Mouse (Mus musculus): ENCODE results near the gene Rnf146. TPM values are rescaled to one million over a fixed set of nuclear protein-coding genes. Genes with fewer than 3 reads are reported as not detected.
A peak's percentile ranks its signal among the peaks of the same experiment; 100 is the strongest.

The Rnf146 gene
- polyA plus RNA-seq, 1 experiment from 2014 or later: 52.0 TPM

DNA sequence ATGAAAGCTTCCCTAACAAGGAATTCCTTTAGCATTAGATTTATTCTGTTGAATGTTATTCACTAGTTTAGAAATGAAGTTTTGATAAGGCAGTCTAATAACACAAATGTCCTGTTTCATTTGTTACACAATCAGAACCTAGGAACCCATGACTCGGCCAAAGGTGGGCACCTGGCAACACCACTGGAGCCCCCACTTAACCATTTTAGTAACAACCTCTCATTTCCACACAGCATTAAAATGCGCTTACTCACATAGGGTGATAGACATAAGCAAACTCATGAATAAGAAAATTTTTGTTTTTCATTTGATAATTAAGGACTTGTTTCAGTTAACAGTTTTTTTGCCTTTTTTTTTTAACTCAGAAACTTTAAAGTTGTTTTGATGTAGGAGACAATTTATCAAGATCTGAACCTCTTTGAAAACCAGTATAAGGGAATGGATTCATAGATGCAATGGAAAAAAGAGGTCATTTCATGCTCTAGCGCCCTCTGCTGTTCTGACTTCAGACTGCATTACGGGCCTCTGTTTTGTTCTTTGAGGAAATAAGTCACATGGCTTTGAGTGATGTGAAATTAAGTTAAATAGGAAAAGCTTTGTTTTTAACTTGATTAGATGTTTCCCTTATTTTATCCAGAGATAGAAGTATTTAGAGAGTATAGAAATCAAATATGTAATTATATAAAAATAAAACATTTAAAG is 23.7 kb downstream of the Rnf146 start:
- no peak overlapping the region for H3K4me2 ChIP-seq
- WGBS: 52% methylated on average over 4 of the region's 4 CpGs
- H3K27ac ChIP-seq: no peak overlapping the region
- no peaks in the 10 kb centered on the region for H3K4me1 ChIP-seq
- no peaks in the 10 kb centered on the region for H3K27me3 ChIP-seq
- peaks cover 23% of the 10 kb centered on the region for H3K36me3 ChIP-seq
- no peaks in the 10 kb centered on the region for H3K9me3 ChIP-seq (replicated peaks)
- no peak for ATAC-seq (replicated peaks; ENCODE audit: low FRiP score)
- H3K9ac ChIP-seq: no peak overlapping the region
- H3K4me3 ChIP-seq (replicated peaks): no peak overlapping the region

DNA sequence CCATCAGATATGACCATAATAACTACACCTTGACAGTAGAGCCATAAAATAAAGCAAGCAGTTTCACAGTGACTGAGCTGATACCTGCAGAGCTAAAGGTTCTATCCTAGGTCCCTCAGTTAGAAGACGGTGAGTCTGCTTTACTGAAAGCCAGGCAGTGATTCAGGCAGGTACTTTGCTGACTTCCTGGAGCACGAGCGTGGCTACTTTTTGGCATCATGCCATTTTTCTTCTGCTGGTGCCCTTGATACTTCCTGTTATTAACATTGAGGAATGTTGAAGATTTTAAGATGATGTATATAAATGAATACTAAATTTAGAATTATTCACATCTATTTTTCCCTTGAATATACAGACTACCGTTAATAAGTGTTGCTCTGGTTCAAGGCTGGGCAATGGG is 28.4 kb downstream of the Rnf146 start:
- ATAC-seq (replicated peaks; ENCODE audit: low FRiP score): no peak
- 53% methylated on average over 4 of the region's 4 CpGs for WGBS
- H3K9me3 ChIP-seq (replicated peaks): no peaks in the 10 kb centered on the region
- no peaks in the 10 kb centered on the region for H3K27me3 ChIP-seq
- no peaks in the 10 kb centered on the region for H3K4me1 ChIP-seq
- H3K4me3 ChIP-seq (replicated peaks): no peak overlapping the region
- no peak overlapping the region for H3K4me2 ChIP-seq
- no peak overlapping the region for H3K9ac ChIP-seq
- no peak overlapping the region for H3K27ac ChIP-seq
- H3K36me3 ChIP-seq: peaks cover 7% of the 10 kb centered on the region; the same call in 1 of the 2 replicates

DNA sequence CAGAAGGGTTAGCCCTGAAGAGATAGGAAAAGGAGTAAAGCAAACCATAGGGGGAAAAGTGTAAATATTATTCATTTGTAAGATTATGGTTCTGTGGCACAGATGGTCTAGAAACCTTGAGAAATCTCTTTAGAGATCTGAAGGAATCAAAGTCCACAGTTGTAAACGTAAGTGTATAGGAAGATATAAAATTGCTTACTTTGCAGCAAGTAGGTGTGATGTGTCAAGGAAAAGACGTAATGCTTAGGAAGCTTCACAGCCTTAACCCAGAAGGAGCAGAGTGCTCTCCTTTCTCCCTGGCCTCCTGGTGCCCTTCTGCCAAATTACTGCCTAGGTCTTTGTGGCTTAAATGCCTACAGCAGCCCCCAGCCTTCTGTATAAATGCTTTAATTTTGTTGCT is 37.4 kb downstream of the Rnf146 start:
- Histone ChIP-seq H3K36me3 (peaks cover 2% of the 10 kb centered on the region; the same call in 1 of the 2 replicates), H3K27ac (no peak overlapping the region), H3K4me1 (no peaks in the 10 kb centered on the region), H3K4me2 (no peak overlapping the region), H3K4me3 (replicated peaks) (no peak overlapping the region), H3K9ac (no peak overlapping the region), H3K9me3 (replicated peaks) (no peaks in the 10 kb centered on the region), H3K27me3 (no peaks in the 10 kb centered on the region)
- WGBS: 90% methylated on average over 2 of the region's 2 CpGs
- no peak for ATAC-seq (replicated peaks; ENCODE audit: low FRiP score)

DNA sequence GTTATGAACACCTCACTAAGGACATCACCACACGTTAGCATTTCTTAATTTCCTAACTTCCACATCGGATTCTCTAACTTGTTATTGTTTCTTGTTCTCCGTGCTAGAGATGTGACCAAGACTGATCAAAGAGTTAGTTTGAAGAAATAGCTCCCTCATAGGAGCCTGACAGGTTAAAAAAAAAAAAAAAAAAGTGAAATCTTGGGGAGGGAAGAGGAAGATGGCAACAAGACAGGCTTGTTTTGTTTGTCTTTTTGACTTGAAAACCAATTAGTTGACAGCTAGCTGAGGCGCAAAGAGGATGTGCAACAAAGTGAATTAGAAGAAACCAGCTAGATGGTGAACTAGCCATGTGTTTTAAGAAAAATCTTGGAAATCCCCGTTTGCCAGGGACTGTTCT is 48.3 kb downstream of the Rnf146 start:
- peaks cover 8% of the 10 kb centered on the region; the same call in 1 of the 2 replicates for H3K4me1 ChIP-seq
- peak overlapping the region; percentile 78 for H3K4me3 ChIP-seq (replicated peaks)
- peak overlapping the region; percentile 70 for H3K4me2 ChIP-seq
- H3K27me3 ChIP-seq: no peaks in the 10 kb centered on the region
- H3K36me3 ChIP-seq: peaks cover 4% of the 10 kb centered on the region; the same call in 1 of the 2 replicates
- no peak overlapping the region for H3K27ac ChIP-seq
- WGBS: 31% methylated on average over 5 of the region's 5 CpGs
- H3K9ac ChIP-seq: peak overlapping the region; percentile 71
- no peak for ATAC-seq (replicated peaks; ENCODE audit: low FRiP score)
- no peaks in the 10 kb centered on the region for H3K9me3 ChIP-seq (replicated peaks)

DNA sequence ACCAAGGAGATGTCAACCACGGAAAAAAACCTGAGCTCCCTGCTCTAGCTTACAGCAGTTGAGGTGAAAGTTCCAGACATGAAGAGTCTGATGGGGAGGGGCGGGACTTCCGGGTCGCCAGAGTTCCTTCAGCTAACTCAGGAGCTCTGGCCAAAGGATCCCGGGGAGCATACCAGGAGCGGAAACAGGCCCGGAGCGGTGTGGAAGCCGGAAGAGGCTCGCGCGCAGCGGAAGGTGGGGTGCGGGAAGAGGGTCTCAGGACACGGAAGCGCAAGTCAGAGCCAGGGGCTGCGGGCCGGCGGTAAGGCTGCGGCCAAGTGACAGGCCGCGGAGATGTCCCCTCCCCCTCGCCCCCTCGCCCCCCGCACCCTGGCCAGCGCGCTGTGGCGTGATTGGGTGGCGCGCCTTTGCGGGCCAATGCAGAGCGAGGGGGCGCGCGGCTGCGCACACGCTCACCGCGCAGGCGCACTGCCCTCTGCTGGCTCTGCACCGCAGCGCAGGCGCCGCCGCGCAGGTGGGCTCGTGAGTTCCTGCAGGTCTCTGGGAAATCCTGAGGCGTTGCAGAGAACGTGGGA is 49.1 kb downstream of the Rnf146 start, which contains the start of gene Echdc1:
Gene Echdc1 (plus strand): TSS at position 103 of the 575 bp plus-strand sequence.
- peak; percentile 99 for ATAC-seq (replicated peaks; ENCODE audit: low FRiP score)
- Histone ChIP-seq H3K4me3 (replicated peaks) (peak within 1 kb of the TSS; percentile 78), H3K36me3 (no peaks in the 10 kb centered on the region), H3K4me1 (peaks cover 8% of the 10 kb centered on the region; the same call in 1 of the 2 replicates), H3K9me3 (replicated peaks) (no peaks in the 10 kb centered on the region), H3K27me3 (no peaks in the 10 kb centered on the region), H3K9ac (peak within 1 kb of the TSS; percentile 71), H3K4me2 (peak within 1 kb of the TSS; percentile 70), H3K27ac (peak within 1 kb of the TSS; percentile 94)
- under 1% methylated on average over 48 of the region's 49 CpGs for WGBS

DNA sequence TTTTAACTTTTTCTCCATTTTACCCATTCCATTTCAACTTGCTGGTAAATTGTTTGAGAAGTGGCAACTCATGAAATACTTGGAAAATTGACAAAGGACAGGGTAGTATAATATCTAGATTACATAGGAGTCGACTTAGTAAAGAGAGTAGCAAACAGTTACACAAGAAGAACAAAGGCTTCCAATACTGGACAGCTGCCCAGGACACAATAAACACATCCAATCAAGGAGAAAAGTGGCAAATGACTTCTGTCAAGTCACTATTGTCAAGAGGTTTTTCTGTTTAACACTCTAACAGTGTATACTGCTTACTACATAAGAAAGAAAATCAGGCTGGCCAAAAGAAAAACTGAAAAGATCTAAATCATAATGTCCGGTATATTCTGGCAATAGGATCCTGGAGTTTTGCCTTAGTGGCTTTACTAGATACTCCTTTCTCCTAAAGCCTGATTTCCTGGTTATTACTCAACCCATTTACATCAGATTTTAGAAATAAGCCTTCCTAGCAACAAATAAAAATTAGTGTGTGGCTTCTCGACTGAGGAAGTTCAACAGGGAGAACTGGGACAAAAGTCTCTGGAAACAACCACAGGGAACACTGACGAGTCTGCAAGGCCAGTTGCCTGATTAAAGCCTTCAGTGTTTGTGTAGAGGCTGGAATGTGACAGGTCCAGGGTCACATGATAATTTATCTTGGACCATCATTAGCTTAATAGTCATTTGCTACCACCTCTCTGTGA is 50.6 kb downstream of the Rnf146 start:
- Histone ChIP-seq H3K4me2 (0 out of 2 replicates have a peak overlapping the region, but pooled peaks have one; percentile 70), H3K9ac (no peak overlapping the region), H3K27me3 (no peaks in the 10 kb centered on the region), H3K27ac (no peak overlapping the region), H3K4me1 (peaks cover 8% of the 10 kb centered on the region; the same call in 1 of the 2 replicates), H3K36me3 (no peaks in the 10 kb centered on the region), H3K9me3 (replicated peaks) (no peaks in the 10 kb centered on the region), H3K4me3 (replicated peaks) (no peak overlapping the region)
- 55% methylated on average over 4 of the region's 4 CpGs for WGBS
- no peak for ATAC-seq (replicated peaks; ENCODE audit: low FRiP score)

DNA sequence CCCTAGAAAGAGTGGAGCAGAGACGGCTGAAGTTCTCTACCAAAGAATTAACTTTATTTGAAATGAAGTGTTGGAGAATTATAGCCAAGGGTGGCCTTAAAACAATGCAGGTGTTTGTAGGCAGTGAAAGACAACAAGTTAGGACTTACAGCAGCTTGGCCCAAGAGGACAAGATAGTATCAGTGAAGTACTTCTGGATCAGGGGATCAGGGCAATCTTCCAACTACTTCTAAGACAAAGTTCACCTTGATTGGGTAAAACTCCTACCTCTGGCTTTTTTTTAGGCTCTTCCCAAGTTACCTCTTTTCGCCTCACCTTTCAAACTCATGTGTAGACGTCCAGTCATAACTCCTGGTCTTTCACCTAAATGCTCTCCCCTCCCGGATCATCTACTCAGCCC is 60.0 kb downstream of the Rnf146 start:
- no peaks in the 10 kb centered on the region for H3K27me3 ChIP-seq
- no peak overlapping the region for H3K4me3 ChIP-seq (replicated peaks)
- H3K4me1 ChIP-seq: no peaks in the 10 kb centered on the region
- no peaks in the 10 kb centered on the region for H3K36me3 ChIP-seq
- ATAC-seq (replicated peaks; ENCODE audit: low FRiP score): no peak
- no peak overlapping the region for H3K9ac ChIP-seq
- H3K9me3 ChIP-seq (replicated peaks): no peaks in the 10 kb centered on the region
- 90% methylated on average over 4 of the region's 4 CpGs for WGBS
- no peak overlapping the region for H3K4me2 ChIP-seq
- H3K27ac ChIP-seq: no peak overlapping the region

Other genes with a start within 250 kb of the Rnf146 start
- 0.93 and 1.2 TPM in 2 replicates for gene Soga3, start 218.6 kb downstream of the Rnf146 start, polyA plus RNA-seq (2015; fragmentation: Nextera tagmentation; extraction: Ambion mirVana)
- not detected in 2 replicates for gene Gm49353, start 163.5 kb downstream of the Rnf146 start, polyA plus RNA-seq (2015; fragmentation: Nextera tagmentation; extraction: Ambion mirVana)
- 0.08 and 0.31 TPM in 2 replicates for gene 9330159F19Rik, start 150.8 kb downstream of the Rnf146 start, polyA plus RNA-seq (2015; fragmentation: Nextera tagmentation; extraction: Ambion mirVana)
- 30.6 and 34.0 TPM in 2 replicates for gene Echdc1, start 49.3 kb downstream of the Rnf146 start, polyA plus RNA-seq (2015; fragmentation: Nextera tagmentation; extraction: Ambion mirVana)
- gene Rspo3, start 173.4 kb upstream of the Rnf146 start, polyA plus RNA-seq (2015; fragmentation: Nextera tagmentation; extraction: Ambion mirVana): 8.9 and 9.1 TPM in 2 replicates

All from kidney, embryonic 15.5 days (tissue).